Mouse (Mus musculus) ES-E14 (cell line): ENCODE results near the gene Osbpl8. TPM values are rescaled to one million over a fixed set of nuclear protein-coding genes. Genes with fewer than 3 reads are reported as not detected.
"Not testable (repeated sequence)": the region's sequence is repeated elsewhere in the genome, so short reads cannot be mapped to it uniquely, and the experiment has no call there.

ENCODE experiments used
- DNase-seq: peaks from one replicate; pipeline ENCODE4 v3.0.0-alpha.2; 2013; ENCODE audit warnings: low read depth, low spot score
- H3K27ac ChIP-seq: 2 replicates; pipeline ENCODE4 v1.5.1; 2012; ENCODE audit warnings: low read depth, mild to moderate bottlenecking, low read length, moderate library complexity, mixed read lengths; ENCODE audit not compliant: poor library complexity, insufficient read depth, severe bottlenecking
- H3K36me3 ChIP-seq: 2 replicates; pipeline ENCODE4 v1.6.1; 2012; ENCODE audit warnings: mild to moderate bottlenecking, low read length, moderate library complexity, mixed read lengths; ENCODE audit not compliant: control insufficient read depth, poor library complexity, insufficient read depth, severe bottlenecking
- H3K4me1 ChIP-seq, 2 experiments: fragments of 150-350 bp in 1 of 2; sonication (generic) in 1 of 2; 2 replicates each; pipeline ENCODE4 v1.6.1; 2012; ENCODE audit warnings: low read length in 2 of 2, mild to moderate bottlenecking in 1 of 2, mixed read lengths in 1 of 2; ENCODE audit not compliant: control insufficient read depth in 2 of 2, insufficient read depth in 2 of 2, poor library complexity in 1 of 2
- H3K4me3 ChIP-seq, 2 experiments: fragments of 150-350 bp in 1 of 2; sonication (generic) in 1 of 2; 2 replicates each; pipeline ENCODE4 v1.5.1; 2012; ENCODE audit warnings: low read length in 2 of 2, low read depth in 1 of 2, mild to moderate bottlenecking in 1 of 2, mixed read lengths in 1 of 2; ENCODE audit not compliant: insufficient read depth in 1 of 2, poor library complexity in 1 of 2, severe bottlenecking in 1 of 2
- H3K9ac ChIP-seq: 2 replicates; pipeline ENCODE4 v1.6.1; 2012; ENCODE audit warnings: low read depth, mild to moderate bottlenecking, low read length, mixed read lengths; ENCODE audit not compliant: poor library complexity, insufficient read depth, severe bottlenecking
- H3K9me3 ChIP-seq: fragments of 150-350 bp; sonication (generic); 2 replicates; pipeline ENCODE4 v1.6.1; 2012; ENCODE audit warnings: low read depth, mild to moderate bottlenecking, low read length; ENCODE audit not compliant: control insufficient read depth, insufficient read depth
- CHD2 ChIP-seq: IDR thresholded peaks from 2 replicates; pipeline ENCODE4 v1.6.1; 2014; ENCODE audit warnings: mild to moderate bottlenecking, low read depth, low read length, inconsistent platforms
- HCFC1 ChIP-seq: IDR thresholded peaks from 2 replicates; pipeline ENCODE4 v1.6.1; 2012; ENCODE audit warnings: low read length, inconsistent platforms, borderline replicate concordance; ENCODE audit not compliant: insufficient read depth
- MAFK ChIP-seq: IDR thresholded peaks from 2 replicates; pipeline ENCODE4 v1.6.1; 2014; ENCODE audit warnings: mild to moderate bottlenecking, low read depth, low read length, inconsistent platforms; ENCODE audit not compliant: insufficient read depth
- ZC3H11A ChIP-seq: IDR thresholded peaks from 2 replicates; pipeline ENCODE4 v1.6.1; 2012; ENCODE audit warnings: low read depth, mild to moderate bottlenecking, inconsistent platforms, low read length, borderline replicate concordance
- ZNF384 ChIP-seq: IDR thresholded peaks from 2 replicates; pipeline ENCODE4 v1.6.1; 2012; ENCODE audit warnings: low read depth, low read length, inconsistent platforms
- in situ Hi-C, 2 experiments: fragments of 600-800 bp; cut with MboI; formaldehyde crosslinking; loops; one replicate each; pipeline ENCODE4 v1.15.1; 2025; ENCODE audit warnings: low sequenced_read_pairs in 2 of 2, inconsistent platforms in 1 of 2; ENCODE audit not compliant: unreplicated experiment in 2 of 2
- total RNA-seq: library from RNA; depleted of rRNA; stranded (reverse); fragments of 300-350 nt; gene quantifications from 2 replicates; pipeline ENCODE4 v1.2.3, GENCODE M21; 2012

Gene Osbpl8
- total RNA-seq, 1 experiment, result 20.7 TPM

DNA sequence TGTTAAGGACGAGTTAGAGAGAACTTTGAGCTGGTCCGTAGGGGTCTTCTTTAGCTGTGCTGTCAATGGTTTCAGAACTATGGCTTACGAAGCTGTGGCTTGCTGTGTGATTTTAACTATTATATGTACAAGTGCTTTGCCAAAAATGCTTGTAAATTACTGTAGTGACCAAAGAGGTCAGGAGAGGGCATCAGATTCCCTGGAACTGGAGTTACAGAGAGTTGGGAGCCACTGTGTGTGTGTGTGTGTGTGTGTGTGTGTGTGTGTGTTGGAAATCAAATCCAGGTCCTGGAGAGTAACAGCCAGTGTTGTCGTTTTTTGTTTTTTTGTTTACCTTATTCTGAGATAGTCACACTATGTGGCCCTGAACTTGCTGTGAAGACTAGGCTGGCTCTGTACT is 29.0 kb downstream of the Osbpl8 start:
- H3K9me3 ChIP-seq, result no peaks in the 10 kb centered on the region
- H3K4me3 ChIP-seq, result no peak overlapping the region
- H3K36me3 ChIP-seq, result no peaks in the 10 kb centered on the region
- TF ChIP-seq ZNF384 (no peak), CHD2 (no peak), MAFK (no peak), HCFC1 (no peak), ZC3H11A (no peak)
- no peak overlapping the region for H3K27ac ChIP-seq
- no peak overlapping the region for H3K9ac ChIP-seq
- DNase-seq, result no peak
- no peaks in the 10 kb centered on the region for H3K4me1 ChIP-seq
- in situ Hi-C loops, result no loop called here

DNA sequence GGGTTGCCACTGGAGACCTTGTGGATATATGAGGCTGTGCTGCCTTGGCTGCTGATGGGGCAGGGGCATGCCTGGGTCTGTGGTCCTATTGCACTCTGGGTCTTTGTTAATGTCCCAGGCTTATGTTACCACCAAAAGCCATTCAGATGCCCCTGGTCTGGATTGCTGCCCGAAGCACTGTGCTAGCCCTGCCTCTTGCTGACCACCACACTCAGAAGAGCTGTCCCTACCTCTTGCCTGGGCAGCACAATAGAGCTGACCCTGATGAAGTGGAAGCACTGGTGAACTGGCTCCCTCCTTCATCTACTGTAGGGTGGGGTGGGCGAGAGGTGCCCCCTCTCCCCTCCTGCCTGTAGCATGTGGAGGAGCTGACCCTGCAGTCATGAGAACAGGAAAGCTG is 31.6 kb downstream of the Osbpl8 start:
- in situ Hi-C loops, result no loop called here
- Histone ChIP-seq H3K36me3 (no peaks in the 10 kb centered on the region), H3K27ac (no peak overlapping the region), H3K9ac (no peak overlapping the region), H3K4me1 (no peaks in the 10 kb centered on the region; a peak in 1 of 4 replicates), H3K4me3 (no peak overlapping the region), H3K9me3 (no peaks in the 10 kb centered on the region)
- no peak for TF ChIP-seq ZC3H11A
- TF ChIP-seq HCFC1, result no peak
- no peak for TF ChIP-seq ZNF384
- TF ChIP-seq CHD2, result no peak
- no peak for TF ChIP-seq MAFK
- no peak for DNase-seq

DNA sequence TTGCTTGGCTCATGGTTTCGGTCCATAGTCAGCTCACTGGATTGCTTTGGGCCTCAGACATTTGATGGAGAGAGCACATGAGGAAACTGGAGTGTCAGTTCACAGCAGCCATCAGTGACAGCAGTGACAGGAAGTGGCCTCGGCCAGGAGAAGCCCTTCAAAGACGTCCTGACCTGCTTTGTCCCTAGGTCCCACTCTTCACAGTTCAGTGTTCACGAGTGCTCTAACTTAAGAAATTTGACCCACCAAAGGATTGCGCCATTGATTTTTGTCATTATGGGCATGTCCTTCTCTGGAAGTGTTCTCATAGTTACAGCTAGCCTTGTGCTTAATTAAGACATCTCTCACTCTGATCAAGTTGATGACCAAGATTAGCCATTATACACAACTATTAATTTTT is 34.2 kb downstream of the Osbpl8 start:
- in situ Hi-C loops, H3K9me3 ChIP-seq, H3K36me3 ChIP-seq, H3K4me3 ChIP-seq, DNase-seq, H3K4me1 ChIP-seq, H3K27ac ChIP-seq, H3K9ac ChIP-seq: not testable (repeated sequence)

DNA sequence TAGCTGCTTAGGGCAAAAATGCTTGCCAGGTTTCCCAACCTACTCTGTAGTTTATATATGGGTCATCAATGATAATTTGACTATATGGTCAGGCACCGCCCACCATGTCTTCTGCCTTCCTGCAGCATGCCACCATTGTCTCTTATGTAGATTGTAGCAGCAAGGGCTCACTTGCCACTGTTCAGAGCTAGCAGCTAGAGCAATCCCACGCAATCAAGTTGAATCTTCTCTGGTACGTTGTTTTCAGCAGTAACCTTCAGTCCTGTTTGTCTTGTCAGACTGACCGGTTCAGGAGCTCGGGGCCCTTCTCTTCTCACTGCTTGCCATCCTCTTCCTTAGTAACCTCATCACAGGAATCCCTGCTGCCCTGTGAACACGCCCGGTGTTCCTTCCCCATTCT is 36.6 kb downstream of the Osbpl8 start:
- no peak for DNase-seq
- no peaks in the 10 kb centered on the region for H3K36me3 ChIP-seq

DNA sequence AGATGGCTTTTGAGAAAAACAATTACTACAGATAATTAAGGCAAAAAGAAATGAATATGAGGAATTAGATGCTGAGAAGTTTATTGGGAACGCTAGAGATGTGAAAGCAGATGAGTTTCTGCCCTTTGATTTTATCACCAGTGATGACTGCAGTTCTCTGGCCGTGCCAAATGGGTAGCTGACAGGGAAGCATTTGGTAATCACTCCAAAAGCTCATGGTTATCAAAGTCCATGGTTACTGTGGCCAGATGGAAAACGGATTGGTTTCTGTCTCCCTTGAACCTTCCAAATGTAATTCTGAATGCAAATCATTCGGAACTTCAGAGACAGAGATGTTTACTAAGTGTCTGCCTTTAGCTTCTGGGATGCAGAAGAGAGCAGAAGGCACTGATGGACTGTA is 37.1 kb downstream of the Osbpl8 start:
- TF ChIP-seq MAFK (no peak), ZNF384 (no peak), ZC3H11A (no peak), CHD2 (no peak), HCFC1 (no peak)
- Histone ChIP-seq H3K9ac (no peak overlapping the region), H3K4me1 (no peaks in the 10 kb centered on the region; a peak in 1 of 4 replicates), H3K4me3 (no peak overlapping the region), H3K27ac (no peak overlapping the region), H3K9me3 (no peaks in the 10 kb centered on the region), H3K36me3 (no peaks in the 10 kb centered on the region)
- DNase-seq, result no peak
- in situ Hi-C loops, result no loop called here

More for the DNA sequence above, 36.6 kb downstream of the Osbpl8 start:
- Histone ChIP-seq H3K9me3 (no peaks in the 10 kb centered on the region), H3K9ac (no peak overlapping the region), H3K4me1 (no peaks in the 10 kb centered on the region; a peak in 1 of 4 replicates), H3K4me3 (no peak overlapping the region), H3K27ac (no peak overlapping the region)
- no peak for TF ChIP-seq ZC3H11A
- TF ChIP-seq ZNF384, result no peak
- TF ChIP-seq CHD2, result no peak
- no peak for TF ChIP-seq MAFK
- no peak for TF ChIP-seq HCFC1
- in situ Hi-C loops, result no loop called here
